Mouse (Mus musculus) frontal cortex, adult 2 months (tissue): ENCODE data around the gene Ghrl. TPM values are rescaled to one million over a fixed set of nuclear protein-coding genes. Genes with fewer than 3 reads are reported as not detected.

Experiments used
- DNase-seq, 2 experiments: peaks; one replicate each; pipeline ENCODE4 v3.0.0; 2022; ENCODE audit warnings: low spot score in 1 of 2; ENCODE audit errors: extremely low spot score in 1 of 2
- polyA plus RNA-seq: library from polyadenylated mRNA; depleted of rRNA; stranded (reverse); fragments of >200 nt; gene quantifications from 2 replicates; pipeline ENCODE4 v1.2.3, GENCODE M21; 2012

Ghrl gene
- polyA plus RNA-seq, 1 experiment = 0.30 TPM

DNA sequence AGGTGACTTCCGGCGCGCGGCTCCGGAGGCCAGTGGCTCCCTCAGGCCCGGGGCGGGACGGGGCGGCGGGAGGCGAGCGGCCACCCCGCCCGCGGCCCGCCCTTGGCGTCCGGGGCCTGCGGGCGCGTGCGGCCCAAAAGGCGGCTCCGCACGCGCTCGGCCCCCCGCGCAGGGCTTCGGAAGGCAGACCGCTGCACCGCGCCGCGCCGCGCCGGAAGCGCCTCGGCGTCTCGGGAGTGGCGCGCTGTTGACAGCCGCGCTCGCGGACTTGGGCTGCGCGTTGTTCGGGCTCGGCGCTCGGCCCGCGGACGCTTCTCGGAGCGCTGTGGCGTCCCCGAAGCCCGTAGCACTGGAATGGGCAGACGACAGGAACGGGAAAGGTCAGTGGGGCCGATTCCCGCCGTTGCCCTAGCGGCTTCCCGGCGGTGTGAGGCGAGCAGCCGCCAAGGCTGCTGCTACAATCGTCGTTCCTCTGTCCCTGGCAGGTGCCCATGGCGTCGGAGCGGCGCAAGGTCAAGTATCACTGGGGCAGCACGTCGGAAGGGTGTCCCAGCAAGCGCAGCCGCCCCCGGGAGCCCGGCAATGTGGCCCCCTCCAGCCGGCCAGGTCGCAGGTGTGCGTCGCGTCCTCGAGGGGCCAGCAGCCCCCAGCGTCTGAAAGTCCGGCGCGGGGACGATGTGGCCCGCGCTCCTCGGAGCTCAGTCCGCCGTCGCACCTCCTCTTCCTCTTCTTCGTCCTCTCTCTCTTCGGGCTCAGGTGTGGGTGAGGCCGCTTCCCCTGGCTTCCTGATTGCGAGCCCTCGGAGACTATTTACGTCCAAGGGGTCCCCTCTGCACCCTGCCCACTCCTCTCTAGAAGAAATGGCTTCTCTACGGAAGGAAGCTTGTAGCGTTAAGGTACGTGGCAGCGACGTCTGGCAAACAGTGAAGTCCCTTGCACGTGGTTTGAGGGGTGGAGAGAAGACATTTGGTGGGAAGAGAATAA, 22.2 kb downstream of the Ghrl start:
- DNase-seq = no peak

DNA sequence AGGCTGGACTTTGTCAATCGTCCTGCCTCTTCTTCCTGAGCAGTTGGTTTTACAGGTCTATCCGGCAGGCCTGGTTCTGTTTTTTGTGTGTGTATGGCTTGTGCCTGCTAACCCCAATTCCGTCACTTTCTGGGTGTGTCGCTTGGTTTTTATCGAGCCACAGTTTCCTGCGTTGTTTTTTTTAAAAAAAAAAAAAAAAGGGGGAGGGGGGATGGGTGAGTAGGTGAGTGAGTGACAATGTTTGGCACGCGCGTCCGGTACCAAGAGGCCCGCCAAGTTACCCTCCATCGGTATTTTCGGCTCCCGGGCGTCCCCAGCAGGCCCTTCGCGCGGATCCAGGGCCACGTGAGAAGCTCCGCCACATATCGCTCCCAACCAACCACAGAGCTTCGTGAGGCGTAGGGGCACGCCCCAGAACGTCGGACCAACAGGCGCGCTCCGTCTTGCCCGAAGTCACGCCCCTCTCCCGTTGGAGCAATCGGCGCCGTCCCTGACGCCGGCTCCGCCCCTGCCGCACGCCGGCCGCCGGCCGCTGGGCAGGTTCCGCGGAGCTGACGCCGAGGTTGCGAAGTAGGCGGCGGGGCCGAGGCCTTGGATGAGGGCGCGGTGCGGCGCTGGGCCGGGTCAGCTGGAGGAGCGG, 23.0 kb downstream of the Ghrl start, which contains the start of gene Tatdn2:
Gene Tatdn2 (plus strand): TSS at position 469 of the 640 bp plus-strand sequence.
- DNase-seq = peak; percentile 95 to 97

DNA sequence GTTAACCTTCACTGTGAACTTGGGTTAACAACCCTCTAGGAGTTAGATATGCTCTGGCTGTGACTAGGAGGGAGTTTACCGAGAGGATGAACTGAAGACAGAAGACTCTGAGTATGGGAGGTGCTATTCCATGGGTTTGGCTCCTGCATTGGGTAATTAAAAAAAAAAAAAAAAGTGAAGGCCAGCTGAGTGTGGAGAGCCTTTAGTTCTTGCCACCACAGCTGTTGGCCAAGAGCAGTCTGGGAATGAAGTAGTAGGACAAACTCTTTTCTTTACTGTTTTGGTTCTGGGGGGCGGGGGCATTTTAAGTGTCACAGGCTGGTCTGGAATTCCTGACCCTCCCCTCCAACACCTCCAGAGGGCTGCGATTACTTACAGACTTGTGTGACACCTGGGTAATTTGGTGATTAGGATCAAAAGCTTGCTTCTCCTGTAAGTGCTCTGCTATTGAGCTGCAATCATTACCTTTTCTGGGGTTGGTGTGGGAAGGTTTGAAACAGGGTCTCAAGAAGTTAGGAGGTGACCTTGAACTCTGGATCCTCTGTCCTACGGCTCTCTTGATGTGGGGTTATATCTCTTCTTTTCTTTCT, 23.8 kb downstream of the Ghrl start:
- DNase-seq = no peak

DNA sequence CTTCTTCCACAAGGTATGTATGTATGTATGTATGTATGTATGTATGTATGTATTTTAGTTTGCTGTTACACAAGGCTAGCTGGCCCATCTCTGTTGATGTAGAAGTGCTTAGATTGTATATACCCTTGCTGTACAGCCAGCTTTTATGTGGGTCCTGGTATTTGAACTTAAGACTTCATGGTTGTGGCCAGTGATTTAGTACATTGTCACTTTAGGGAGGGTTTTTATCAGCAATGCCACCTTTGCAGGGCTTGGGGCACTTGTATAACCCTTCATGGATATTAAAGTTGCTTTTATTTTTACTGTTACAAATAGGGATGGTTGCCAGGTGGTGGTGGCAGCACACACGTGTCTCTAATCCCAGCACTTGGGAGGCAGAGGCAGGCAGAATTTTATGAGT, 24.5 kb downstream of the Ghrl start:
- DNase-seq = no peak

DNA sequence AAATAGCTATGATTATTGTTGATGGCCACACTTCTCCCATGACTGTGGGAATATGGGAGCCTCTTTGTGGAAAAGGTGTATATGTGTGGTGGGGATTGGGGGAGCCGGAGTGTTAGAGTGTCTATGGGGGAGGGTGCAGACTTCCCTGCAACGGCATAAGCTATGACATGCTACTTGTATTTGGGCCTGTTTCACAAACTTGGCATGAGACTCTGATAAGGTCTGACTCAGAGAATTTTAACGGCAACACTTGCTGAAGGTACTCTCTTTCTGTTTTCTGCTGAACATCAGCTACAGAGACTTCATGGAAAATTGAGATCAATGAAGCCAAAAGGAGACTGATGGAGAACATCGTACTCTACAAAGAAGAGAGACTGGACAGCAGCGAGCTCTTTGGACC, 26.3 kb downstream of the Ghrl start:
- DNase-seq = no peak

DNA sequence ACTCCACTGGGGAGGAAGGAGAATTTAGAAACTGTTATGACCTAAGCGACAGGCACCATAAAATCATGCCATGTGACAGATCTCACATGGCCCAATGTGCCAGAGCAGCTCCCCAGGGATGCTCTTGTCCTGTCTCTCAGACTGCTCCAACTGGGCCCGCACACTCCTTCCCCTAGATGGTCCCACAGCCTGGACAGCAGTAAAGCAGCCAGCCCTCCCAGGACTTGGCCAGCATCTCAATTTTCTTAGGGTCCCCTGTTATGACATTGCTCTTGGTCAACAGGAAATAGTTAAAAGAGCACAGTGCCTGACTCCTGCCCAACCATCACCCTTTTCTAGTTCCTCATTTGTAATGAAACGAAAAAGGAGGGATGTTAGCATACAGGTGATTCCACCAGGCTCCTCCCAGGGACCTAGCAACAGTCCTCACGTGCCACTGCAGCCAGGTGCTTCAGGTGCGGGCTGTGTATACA, 27.0 kb downstream of the Ghrl start:
- DNase-seq = no peak

DNA sequence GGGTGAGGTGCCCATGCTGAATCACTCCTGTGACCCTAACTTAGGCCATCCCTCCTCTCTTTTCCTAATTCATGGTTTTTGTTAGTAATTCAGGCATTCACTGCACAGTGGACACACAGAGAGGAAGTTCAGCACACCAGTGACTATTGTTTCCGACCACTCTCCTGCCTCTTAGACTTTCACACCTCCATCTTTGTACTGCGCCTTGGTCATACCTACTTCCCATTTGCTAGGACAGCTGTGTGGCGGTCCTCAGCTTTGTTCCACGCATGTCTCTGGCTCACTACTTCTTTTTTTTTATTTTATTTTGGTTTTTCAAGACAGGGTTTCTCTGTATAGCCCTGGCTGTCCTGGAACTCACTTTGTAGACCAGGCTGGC, 28.6 kb downstream of the Ghrl start:
- DNase-seq = no peak

DNA sequence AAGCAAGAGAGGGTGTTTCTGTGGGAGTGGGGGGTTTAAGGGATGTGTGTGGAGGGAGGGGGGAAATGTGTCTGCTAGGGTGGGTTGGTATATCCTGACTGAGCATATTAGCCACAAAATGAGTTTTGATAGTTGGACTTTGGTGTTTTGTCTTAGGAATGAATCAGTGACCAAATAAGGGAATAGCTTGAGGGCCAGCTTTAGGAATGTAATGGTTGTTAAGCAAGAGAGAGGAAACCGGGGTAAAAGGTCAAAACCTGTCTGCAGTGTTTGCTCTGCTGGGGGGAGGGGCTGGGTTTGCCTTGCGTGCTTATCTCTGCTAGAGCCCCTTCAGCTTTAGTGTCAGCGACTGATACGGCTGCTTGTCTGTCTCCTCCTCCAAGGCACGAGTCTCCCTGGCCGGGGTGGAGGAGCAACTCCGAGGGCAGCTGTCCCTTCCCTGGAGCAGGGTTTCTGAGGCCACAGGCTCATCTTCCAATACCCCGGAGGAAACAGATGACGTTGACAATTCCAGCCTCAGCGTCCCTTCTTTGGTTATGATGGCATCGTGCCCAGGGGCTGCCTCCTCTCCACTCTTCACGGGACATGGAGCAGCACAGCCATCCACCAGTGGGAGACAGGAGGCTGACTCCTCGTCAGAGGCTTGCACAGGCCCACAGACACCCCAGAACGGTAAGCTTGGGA, 29.1 kb downstream of the Ghrl start:
- no peak for DNase-seq

DNA sequence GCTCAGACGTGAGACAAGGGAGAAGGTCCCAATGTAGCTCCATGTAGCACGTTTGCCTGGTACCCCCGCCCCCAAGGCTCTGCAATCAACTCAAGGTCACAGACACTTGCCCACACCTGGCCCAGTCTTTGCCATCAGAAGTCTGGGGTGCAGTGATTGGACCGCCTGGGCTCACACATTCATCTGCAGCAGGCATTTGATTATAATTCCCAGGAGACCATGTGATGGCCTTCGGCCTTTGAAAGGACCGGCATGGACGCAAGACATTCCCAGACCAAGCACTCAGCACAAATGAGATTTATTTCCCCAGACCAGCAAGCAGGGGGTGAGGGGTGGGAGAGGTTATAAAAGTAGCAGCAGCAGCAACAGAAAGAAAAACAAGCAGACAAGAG, 29.7 kb downstream of the Ghrl start:
- no peak for DNase-seq

DNA sequence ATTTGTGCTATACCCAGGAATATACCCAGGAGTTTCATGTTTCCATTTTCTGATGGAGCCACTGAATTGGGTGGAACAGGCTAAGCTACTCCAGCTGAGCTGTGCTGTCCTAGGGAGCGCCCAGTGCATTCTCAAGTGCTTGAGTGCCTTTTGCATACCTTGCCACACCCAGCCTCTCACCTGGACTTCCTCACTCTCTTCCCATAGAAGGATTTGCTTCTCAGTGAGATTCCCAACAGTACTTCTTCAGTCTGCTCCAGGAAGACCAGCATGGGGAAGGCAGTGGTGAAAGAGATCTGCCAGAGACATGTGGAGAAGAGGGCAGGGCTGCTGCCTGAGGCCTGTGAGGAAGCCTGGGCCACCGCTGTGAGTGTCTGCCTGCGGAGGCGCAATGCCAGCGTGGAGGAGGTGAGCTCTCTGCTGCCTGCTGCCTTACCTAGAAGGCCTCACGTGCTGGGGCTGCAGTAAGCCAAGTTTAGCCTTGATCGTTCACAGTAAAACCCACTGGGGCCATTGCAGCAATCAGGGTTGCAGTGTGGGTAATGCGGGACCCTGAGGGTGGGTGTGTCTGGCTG, 33.0 kb downstream of the Ghrl start:
- no peak for DNase-seq

DNA sequence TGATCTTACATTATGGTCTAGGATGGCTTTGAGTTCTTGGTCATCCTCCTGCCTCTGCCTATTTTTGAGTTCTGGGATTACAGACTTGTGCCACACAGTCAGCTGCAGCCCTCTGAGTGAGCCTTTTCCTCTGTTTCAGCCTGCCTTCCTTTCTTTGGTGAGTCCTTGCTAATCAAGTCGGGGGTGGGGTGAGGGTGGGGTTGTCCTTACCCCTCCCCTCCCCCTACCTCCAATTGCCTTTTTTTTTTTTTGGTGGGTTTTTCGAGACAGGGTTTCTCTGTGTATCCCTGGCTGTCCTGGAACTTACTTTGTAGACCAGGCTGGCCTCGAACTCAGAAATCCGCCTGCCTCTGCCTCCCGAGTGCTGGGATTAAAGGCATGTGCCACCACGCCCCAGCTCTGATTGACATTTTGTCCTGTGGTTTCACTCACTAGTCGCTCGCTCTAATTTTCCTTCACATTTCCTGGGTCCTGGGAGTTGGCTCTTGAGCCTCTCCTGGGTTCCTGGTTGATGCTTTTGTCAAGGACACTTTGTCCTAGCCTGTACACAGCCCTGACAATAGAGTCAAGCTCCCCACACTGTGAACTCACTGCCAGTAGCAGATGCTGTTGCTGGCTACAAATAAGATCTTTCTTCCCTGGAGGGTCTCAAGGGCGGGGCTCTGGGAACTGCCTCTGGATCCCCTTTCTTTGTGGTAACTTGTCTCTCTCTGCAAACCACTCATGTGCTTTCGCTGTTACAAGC, 36.4 kb downstream of the Ghrl start:
- no peak for DNase-seq

DNA sequence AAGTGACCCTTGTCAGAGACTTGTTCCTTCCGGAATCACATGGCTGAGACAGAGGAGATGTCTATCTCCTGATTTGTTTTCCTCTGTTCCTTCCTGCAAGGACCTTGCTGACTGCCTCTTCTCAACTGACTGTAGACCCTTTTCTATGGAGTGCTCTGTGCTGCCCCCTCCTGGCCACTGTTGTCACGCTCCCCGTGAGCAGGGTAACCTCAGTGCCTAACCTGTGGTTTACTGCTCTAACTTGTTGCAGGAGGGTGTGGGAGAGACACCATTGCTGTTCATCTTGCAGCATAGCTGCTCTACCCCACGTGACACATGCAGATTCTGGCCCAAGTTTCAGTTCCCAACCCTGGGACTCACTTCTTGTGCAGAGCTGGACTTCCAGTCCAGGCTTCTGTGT, 38.4 kb downstream of the Ghrl start:
- peak; percentile 55 to 90 for DNase-seq

DNA sequence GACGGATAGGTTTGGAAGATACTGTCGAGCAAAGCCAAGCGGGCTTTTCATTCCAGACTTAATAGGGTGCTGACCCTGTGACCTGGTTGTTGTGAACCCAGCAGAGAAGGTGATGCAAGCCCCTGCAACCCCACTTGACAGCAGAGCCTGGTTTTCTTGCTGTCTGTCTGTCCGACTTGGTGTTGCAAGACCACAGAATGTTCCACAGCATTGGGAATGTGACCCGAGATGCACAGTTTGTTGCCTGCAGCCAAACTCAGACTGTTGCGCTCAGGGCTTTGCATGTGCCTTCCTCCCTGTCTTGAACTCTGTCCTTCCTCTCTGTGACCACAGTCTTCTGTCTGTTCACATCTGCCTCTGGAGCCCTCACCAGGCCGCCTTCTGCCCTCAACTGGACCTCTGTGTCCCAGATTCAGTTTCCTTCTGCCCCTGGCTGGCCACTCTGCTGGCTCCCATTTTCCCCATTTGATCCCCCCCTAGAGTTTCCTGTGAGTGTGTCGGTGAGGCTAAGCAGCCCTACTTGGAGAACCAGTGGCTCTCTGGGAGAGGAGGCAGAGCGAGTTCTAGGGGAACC, 39.6 kb downstream of the Ghrl start:
- DNase-seq = no peak

DNA sequence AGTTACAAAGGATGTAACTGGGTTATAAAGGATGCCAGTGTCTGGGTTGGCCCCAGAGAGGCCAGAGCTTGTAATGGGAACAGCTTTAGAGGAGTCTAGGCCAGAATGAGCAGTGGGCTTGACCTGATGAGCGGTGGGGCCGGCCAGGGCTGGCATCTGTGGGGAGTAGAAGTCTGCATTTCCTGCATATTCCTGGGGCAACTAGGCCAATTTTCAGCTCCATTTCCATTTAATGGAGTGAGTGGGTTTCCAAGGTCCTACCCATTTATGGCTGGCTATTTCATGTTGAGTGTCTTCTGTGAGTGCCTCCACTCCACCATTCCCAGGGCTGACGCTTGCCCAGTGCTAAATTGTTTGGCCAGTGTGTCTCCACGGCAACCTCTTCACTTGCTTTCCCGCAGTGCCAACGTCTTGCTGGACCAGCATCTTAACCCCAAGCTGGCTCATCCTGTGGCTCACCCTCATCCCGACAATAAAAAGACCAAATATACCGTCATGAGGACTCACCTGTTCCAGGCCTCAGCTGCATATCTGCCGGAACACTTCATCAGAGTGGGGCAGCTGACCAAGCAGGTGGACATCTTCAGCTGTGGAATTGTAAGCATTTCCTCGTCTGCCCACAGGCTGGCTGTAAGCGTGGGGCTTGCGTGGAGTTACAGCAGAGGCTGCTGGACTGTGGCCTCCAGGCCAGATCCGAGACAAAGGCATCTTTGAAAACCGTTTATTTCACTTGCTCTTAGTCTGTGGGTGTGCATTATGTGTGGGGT, 41.3 kb downstream of the Ghrl start:
- DNase-seq = no peak

DNA sequence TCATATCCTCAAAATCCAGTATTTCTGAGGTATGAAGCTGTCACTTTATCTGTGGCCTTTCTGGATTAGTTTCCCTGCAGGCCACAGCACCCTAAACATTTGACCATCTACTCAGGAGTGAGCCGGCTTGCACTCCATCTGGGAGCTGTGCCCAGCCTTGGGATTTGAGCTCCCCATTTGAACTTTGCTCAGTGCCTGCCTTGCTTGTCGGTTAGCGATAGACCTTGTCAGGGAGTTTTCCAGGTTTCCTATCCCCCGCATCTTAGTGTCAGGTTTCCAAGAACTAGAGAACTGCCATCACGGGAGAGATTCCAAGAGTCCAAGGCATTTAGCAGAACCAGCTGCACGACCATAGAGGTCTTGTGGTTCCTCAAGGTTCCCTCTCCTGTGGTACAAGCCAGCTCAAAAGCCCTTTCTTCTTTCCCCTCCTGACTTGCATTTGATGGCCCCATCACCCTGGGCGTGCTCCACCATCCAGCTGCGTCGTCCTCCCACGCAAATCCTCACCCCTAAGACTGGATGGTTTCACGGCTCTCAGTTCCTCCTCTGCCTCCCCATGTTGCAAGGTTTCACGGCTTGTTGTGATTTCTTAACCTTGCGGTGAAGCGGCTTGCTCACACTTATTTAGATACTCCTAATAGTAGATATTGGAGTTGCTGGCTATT, 42.5 kb downstream of the Ghrl start:
- DNase-seq = no peak

DNA sequence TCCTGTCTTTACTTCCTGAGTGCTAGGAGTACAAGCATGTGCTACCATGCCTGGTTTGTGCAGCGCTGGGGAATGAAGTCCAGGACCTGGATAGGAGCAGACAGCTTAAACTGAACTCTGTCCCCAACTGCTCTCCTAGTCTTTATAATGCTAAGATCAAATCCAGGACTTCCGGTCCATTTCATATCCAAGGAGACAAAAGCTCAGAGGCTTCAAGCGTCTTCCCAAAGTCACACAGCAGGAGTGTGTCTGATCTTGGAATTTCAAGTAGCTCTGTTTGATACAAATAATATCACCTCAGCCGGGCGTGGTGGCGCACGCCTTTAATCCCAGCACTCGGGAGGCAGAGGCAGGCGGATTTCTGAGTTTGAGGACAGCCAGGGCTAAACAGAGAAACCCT, 43.7 kb downstream of the Ghrl start:
- no peak for DNase-seq

DNA sequence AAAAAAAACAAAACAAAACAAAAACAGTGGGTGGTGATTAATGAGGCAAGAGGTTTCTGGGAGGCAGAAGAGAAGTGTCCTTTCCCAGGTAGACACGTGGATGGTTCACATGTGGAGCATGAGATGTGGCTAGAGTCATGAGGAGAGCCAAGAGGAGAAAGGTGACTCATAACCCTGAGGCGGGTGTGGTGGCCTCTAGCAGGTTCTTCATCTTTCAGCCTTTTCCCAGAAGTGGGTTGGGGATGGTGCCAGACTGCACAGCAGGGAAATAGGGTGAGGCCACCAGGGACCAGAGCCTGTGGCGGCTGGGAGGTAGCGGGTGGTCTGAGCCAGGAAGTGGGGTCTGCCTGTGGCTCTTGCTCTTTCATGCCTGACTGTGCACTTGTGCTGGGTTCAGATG, 44.4 kb downstream of the Ghrl start:
- no peak for DNase-seq

DNA sequence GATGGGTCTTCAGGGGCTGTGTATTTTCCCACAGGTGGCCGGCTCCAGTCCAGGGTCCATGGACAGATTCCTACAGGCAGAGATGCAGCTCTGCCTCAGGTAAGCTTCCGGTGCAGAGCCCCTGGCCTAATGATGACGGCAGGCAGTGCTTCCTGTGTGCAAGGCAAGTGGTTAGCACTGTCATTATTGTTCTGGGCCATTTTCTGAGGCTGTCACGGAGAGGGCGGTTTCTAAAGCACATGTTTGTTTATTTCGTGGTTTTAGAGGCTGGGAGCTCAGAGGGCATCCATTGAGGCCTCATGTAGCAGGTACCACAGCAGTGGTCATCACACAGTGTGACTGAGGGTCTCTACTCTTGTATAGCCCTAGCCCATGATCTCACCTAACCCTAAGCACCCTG, 46.7 kb downstream of the Ghrl start:
- no peak for DNase-seq
